Mouse (Mus musculus) liver, embryonic 15.5 days (tissue): ENCODE results near the gene Apobec1. TPM values are rescaled to one million over a fixed set of nuclear protein-coding genes. Genes with fewer than 3 reads are reported as not detected.

ENCODE experiments used
- ATAC-seq: fragments of 200-750 bp; cut with Nextera tagmentation; 2 replicates; pipeline ENCODE4 v1.8.0; 2017; ENCODE audit warnings: moderate number of reproducible peaks, mild to moderate bottlenecking, moderate library complexity; ENCODE audit not compliant: insufficient read depth
- H3K27ac ChIP-seq: fragments of 300-500 bp; sonication (generic); replicated peaks from 2 replicates; pipeline ENCODE4 v1.5.1; 2015; ENCODE audit warnings: mild to moderate bottlenecking, inconsistent platforms
- H3K27me3 ChIP-seq: fragments of 300-500 bp; sonication (generic); 2 replicates; pipeline ENCODE4 v1.6.1; 2015; ENCODE audit warnings: mild to moderate bottlenecking, inconsistent platforms
- H3K36me3 ChIP-seq: fragments of 300-500 bp; sonication (generic); replicated peaks from 2 replicates; pipeline ENCODE4 v1.6.1; 2015; ENCODE audit warnings: moderate library complexity, mild to moderate bottlenecking, inconsistent platforms
- H3K4me1 ChIP-seq: fragments of 300-500 bp; sonication (generic); replicated peaks from 2 replicates; pipeline ENCODE4 v1.6.1; 2015; ENCODE audit warnings: inconsistent platforms
- H3K4me2 ChIP-seq: fragments of 300-500 bp; sonication (generic); 2 replicates; pipeline ENCODE4 v1.6.1; 2015; ENCODE audit warnings: moderate library complexity, mild to moderate bottlenecking, inconsistent platforms
- H3K4me3 ChIP-seq: fragments of 300-500 bp; sonication (generic); replicated peaks from 2 replicates; pipeline ENCODE4 v1.5.1; 2015; ENCODE audit warnings: mild to moderate bottlenecking, inconsistent platforms
- H3K9ac ChIP-seq: fragments of 300-500 bp; sonication (generic); 2 replicates; pipeline ENCODE4 v1.6.1; 2015; ENCODE audit warnings: moderate library complexity, mild to moderate bottlenecking, inconsistent platforms
- H3K9me3 ChIP-seq: fragments of 300-500 bp; sonication (generic); replicated peaks from 2 replicates; pipeline ENCODE4 v1.6.1; 2016; ENCODE audit warnings: inconsistent platforms
- WGBS: fragments of 180-500 bp; shearing (Covaris S2); methylation state at CpG from one replicate; pipeline ENCODE4 v1.1.7; 2015; ENCODE audit warnings: mixed read lengths; ENCODE audit not compliant: insufficient replicate concordance; 5-methylcytosine and 5-hydroxymethylcytosine counted together
- polyA plus RNA-seq: library from polyadenylated mRNA; unstranded; fragments of >200 nt; fragmentation: Nextera tagmentation; extraction: Ambion mirVana; gene quantifications from 2 replicates; pipeline ENCODE4 v1.2.1, GENCODE M21; 2015

Gene Apobec1
- polyA plus RNA-seq, 1 experiment from 2014 or later, result 4.6 TPM

GRCm38 (mm10) chr6:122604260-122604659 is 2.0 kb upstream of the Apobec1 start:
- no peak for ATAC-seq
- H3K9ac ChIP-seq, result no peak overlapping the region
- H3K36me3 ChIP-seq, result no peaks in the 10 kb centered on the region
- no peak overlapping the region for H3K4me2 ChIP-seq
- no peak overlapping the region for H3K4me3 ChIP-seq
- no peaks in the 10 kb centered on the region for H3K9me3 ChIP-seq
- H3K27me3 ChIP-seq, result no peaks in the 10 kb centered on the region
- H3K4me1 ChIP-seq, result peaks cover 13% of the 10 kb centered on the region
- H3K27ac ChIP-seq, result peak overlapping the region; percentile 33

GRCm38 (mm10) chr6:122602992-122603322 is 713 bp upstream of the Apobec1 start:
- Histone ChIP-seq H3K9me3 (no peaks in the 10 kb centered on the region), H3K4me3 (peak overlapping the region; percentile 61), H3K4me2 (peak overlapping the region; percentile 78), H3K27ac (0 out of 2 replicates have a peak overlapping the region, but pooled peaks have one; percentile 86), H3K27me3 (no peaks in the 10 kb centered on the region), H3K4me1 (peaks cover 12% of the 10 kb centered on the region), H3K36me3 (no peaks in the 10 kb centered on the region), H3K9ac (0 out of 2 replicates have a peak overlapping the region, but pooled peaks have one; percentile 49)
- no peak for ATAC-seq
- WGBS, result 7% methylated on average over 1 of the region's 1 CpGs

- H3K27me3 ChIP-seq, result no peaks in the 10 kb centered on the region
- H3K27ac ChIP-seq, result peak overlapping the region; percentile 86; the same call in 1 of the 2 replicates
- 46% methylated on average over 3 of the region's 3 CpGs for WGBS
- H3K36me3 ChIP-seq, result 0 out of 2 replicates have a peak, but pooled peaks cover 2% of the 10 kb centered on the region
- H3K4me3 ChIP-seq, result peak overlapping the region; percentile 61
- H3K4me1 ChIP-seq, result peaks cover 12% of the 10 kb centered on the region
- peak overlapping the region; percentile 49; the same call in 1 of the 2 replicates for H3K9ac ChIP-seq
- H3K4me2 ChIP-seq, result peak overlapping the region; percentile 78
- no peaks in the 10 kb centered on the region for H3K9me3 ChIP-seq
- no peak for ATAC-seq
Measured at GRCm38 (mm10) chr6:122601615-122602014, 629 bp downstream of the Apobec1 start.

GRCm38 (mm10) chr6:122601031-122601430 is 1.2 kb downstream of the Apobec1 start:
- H3K4me3 ChIP-seq, result no peak overlapping the region
- no peak for ATAC-seq
- H3K9ac ChIP-seq, result no peak overlapping the region
- WGBS, result 68% methylated on average over 4 of the region's 4 CpGs
- no peak overlapping the region for H3K4me2 ChIP-seq
- H3K4me1 ChIP-seq, result peaks cover 12% of the 10 kb centered on the region
- H3K27ac ChIP-seq, result no peak overlapping the region
- no peaks in the 10 kb centered on the region for H3K9me3 ChIP-seq
- H3K27me3 ChIP-seq, result no peaks in the 10 kb centered on the region
- 0 out of 2 replicates have a peak, but pooled peaks cover 5% of the 10 kb centered on the region for H3K36me3 ChIP-seq

- peaks cover 12% of the 10 kb centered on the region for H3K4me1 ChIP-seq
- 65% methylated on average over 7 of the region's 7 CpGs for WGBS
- 0 out of 2 replicates have a peak, but pooled peaks cover 5% of the 10 kb centered on the region for H3K36me3 ChIP-seq
- no peaks in the 10 kb centered on the region for H3K9me3 ChIP-seq
- H3K27me3 ChIP-seq, result no peaks in the 10 kb centered on the region
- H3K27ac ChIP-seq, result no peak overlapping the region
- H3K4me3 ChIP-seq, result no peak overlapping the region
- no peak for ATAC-seq
- no peak overlapping the region for H3K4me2 ChIP-seq
- no peak overlapping the region for H3K9ac ChIP-seq
Measured at GRCm38 (mm10) chr6:122600066-122600646, 2.1 kb downstream of the Apobec1 start.

GRCm38 (mm10) chr6:122599054-122599737 is 3.0 kb downstream of the Apobec1 start:
- Histone ChIP-seq H3K27ac (no peak overlapping the region), H3K4me1 (peaks cover 12% of the 10 kb centered on the region), H3K4me3 (no peak overlapping the region), H3K27me3 (no peaks in the 10 kb centered on the region), H3K36me3 (0 out of 2 replicates have a peak, but pooled peaks cover 5% of the 10 kb centered on the region), H3K9ac (no peak overlapping the region), H3K9me3 (no peaks in the 10 kb centered on the region), H3K4me2 (no peak overlapping the region)
- ATAC-seq, result no peak
- WGBS, result 82% methylated on average over 9 of the region's 9 CpGs

- no peak overlapping the region for H3K9ac ChIP-seq
- no peak for ATAC-seq
- no peaks in the 10 kb centered on the region for H3K9me3 ChIP-seq
- no peak overlapping the region for H3K4me3 ChIP-seq
- 74% methylated on average over 6 of the region's 6 CpGs for WGBS
- H3K4me1 ChIP-seq, result peaks cover 12% of the 10 kb centered on the region
- no peak overlapping the region for H3K4me2 ChIP-seq
- 0 out of 2 replicates have a peak, but pooled peaks cover 5% of the 10 kb centered on the region for H3K36me3 ChIP-seq
- H3K27ac ChIP-seq, result no peak overlapping the region
- no peaks in the 10 kb centered on the region for H3K27me3 ChIP-seq
Measured at GRCm38 (mm10) chr6:122598436-122598835, 3.8 kb downstream of the Apobec1 start.

GRCm38 (mm10) chr6:122598014-122598413 is 4.2 kb downstream of the Apobec1 start:
- no peak overlapping the region for H3K27ac ChIP-seq
- H3K36me3 ChIP-seq, result 0 out of 2 replicates have a peak, but pooled peaks cover 5% of the 10 kb centered on the region
- no peak overlapping the region for H3K4me3 ChIP-seq
- no peak for ATAC-seq
- H3K27me3 ChIP-seq, result no peaks in the 10 kb centered on the region
- 81% methylated on average over 4 of the region's 4 CpGs for WGBS
- no peaks in the 10 kb centered on the region for H3K9me3 ChIP-seq
- peaks cover 12% of the 10 kb centered on the region for H3K4me1 ChIP-seq
- no peak overlapping the region for H3K4me2 ChIP-seq
- no peak overlapping the region for H3K9ac ChIP-seq

GRCm38 (mm10) chr6:122596608-122597007 is 5.6 kb downstream of the Apobec1 start:
- H3K4me1 ChIP-seq, result peaks cover 5% of the 10 kb centered on the region; the same call in 1 of the 2 replicates
- WGBS, result 52% methylated on average over 7 of the region's 7 CpGs

GRCm38 (mm10) chr6:122595637-122596036 is 6.6 kb downstream of the Apobec1 start:
- Histone ChIP-seq H3K27me3 (no peaks in the 10 kb centered on the region), H3K4me2 (no peak overlapping the region), H3K4me1 (peaks cover 5% of the 10 kb centered on the region; the same call in 1 of the 2 replicates), H3K27ac (no peak overlapping the region), H3K9me3 (no peaks in the 10 kb centered on the region), H3K9ac (no peak overlapping the region), H3K36me3 (0 out of 2 replicates have a peak, but pooled peaks cover 8% of the 10 kb centered on the region), H3K4me3 (no peak overlapping the region)
- 39% methylated on average over 7 of the region's 7 CpGs for WGBS
- no peak for ATAC-seq

More at GRCm38 (mm10) chr6:122596608-122597007, 5.6 kb downstream of the Apobec1 start:
- H3K4me3 ChIP-seq, result no peak overlapping the region
- H3K36me3 ChIP-seq, result 0 out of 2 replicates have a peak, but pooled peaks cover 8% of the 10 kb centered on the region
- H3K4me2 ChIP-seq, result no peak overlapping the region
- H3K27me3 ChIP-seq, result no peaks in the 10 kb centered on the region
- H3K27ac ChIP-seq, result no peak overlapping the region
- H3K9ac ChIP-seq, result no peak overlapping the region
- no peaks in the 10 kb centered on the region for H3K9me3 ChIP-seq
- no peak for ATAC-seq

- Histone ChIP-seq H3K9ac (no peak overlapping the region), H3K4me3 (no peak overlapping the region), H3K27ac (no peak overlapping the region), H3K27me3 (no peaks in the 10 kb centered on the region), H3K4me2 (no peak overlapping the region), H3K4me1 (no peaks in the 10 kb centered on the region), H3K9me3 (no peaks in the 10 kb centered on the region), H3K36me3 (0 out of 2 replicates have a peak, but pooled peaks cover 8% of the 10 kb centered on the region)
- ATAC-seq, result no peak
- 69% methylated on average over 2 of the region's 2 CpGs for WGBS
Measured at GRCm38 (mm10) chr6:122592905-122593304, 9.3 kb downstream of the Apobec1 start.
